Mouse (Mus musculus): ENCODE results near the gene Fbxl13.

Fbxl13 gene

DNA sequence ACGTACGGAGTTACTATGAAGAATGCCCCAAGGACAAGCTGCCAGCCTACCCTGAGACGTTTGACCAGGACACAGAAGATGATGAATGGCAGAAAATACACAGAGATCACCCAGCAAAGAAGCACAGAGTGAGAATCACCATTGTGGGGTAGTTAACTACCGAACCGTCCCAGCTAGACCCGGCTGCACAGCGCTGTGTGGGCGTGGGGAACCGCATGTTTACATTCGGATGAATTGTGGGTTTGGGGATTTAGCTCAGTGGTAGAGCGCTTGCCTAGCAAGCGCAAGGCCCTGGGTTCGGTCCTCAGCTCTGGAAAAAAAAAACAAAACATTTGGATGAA lies 70.3 kb downstream of the Fbxl13 start:
- in situ Hi-C loops (cut with MboI, MseI), result no loop called here

DNA sequence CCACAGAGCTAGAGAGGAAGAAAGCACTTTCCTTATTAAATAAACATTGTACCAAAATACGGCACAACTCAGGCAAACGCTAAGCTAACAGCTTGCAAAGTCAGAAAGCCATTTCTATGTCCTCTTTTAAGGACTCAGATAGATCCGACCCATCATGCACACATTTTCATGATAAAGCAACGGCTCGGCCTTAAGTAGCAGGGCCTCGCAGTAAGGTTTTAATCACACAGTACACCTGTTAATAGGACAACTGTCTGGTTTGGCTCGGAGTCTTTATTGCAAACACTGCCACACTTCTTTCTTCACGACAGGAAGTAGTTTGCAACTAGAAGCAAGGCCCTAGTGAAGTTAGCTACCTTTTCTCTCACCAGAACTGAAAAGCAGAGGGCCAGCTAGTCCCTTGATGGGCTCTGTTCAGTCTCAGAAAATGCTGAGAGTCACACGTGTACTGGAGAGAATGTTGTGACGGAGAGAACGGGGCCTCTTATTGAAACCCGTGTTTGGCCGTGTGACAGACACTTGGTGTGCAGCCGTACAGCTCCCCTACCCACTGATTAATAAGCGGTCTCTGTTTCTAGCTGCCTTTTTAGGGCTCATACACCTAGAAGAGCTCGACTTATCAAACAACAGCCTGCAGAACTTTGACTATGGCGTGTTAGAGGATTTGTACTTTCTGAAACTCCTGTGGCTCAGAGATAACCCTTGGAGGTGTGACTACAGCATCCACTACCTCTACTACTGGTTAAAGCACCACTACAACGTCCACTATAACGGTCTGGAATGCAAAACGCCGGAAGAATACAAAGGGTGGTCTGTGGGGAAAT lies 70.8 kb downstream of the Fbxl13 start:
- in situ Hi-C loops (cut with MboI, MseI), result no loop called here

DNA sequence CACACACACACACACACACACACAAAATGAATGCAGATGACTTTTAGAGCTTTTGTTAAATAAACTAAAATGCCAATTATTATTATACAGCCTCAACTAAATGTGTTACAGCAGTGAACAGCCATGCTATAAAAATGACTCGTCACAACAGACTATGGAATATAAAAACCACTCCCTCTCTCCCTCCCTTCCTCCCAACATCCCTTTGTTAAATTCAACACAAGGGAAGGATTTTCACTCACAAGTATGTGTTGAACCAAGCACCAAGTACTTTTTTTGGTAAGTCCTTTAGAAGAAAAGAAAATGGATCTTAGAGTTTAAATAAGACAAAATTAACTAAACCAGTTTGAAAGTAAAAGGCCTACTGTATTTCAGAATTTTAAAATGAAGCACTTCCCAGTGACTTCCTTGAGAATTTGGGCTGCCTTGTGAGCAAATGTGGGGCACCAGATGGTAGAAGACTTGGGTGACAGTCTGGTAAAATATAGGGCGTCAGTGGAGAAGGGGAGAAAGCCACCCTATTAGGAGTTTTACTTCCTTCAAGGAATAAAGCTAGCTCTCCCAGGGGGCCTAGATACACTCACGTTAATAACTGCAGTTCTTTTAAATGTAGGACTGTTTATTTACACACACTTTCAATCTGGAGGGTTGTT lies 72.5 kb downstream of the Fbxl13 start:
- in situ Hi-C loops (cut with MboI, MseI), result no loop called here

DNA sequence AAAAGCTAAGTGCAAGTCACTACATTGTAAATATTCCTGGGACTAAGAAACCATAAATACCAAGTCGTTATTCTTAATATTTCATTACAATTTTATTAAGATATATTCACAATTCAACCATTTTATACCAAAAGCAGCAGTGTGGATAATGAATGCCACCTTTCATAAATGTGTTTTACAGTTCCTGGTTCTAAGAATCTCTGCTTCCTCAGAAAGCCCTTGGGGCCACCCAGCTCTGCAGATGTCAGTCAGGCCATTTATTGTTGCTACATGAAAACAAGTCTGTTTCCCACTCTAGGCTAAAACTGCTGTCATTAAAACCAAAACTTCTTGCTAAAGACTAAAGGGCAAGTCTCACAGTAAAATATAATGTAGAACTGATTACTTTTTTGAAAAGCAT lies 77.7 kb downstream of the Fbxl13 start:
- in situ Hi-C loops (cut with MboI, MseI), result no loop called here

DNA sequence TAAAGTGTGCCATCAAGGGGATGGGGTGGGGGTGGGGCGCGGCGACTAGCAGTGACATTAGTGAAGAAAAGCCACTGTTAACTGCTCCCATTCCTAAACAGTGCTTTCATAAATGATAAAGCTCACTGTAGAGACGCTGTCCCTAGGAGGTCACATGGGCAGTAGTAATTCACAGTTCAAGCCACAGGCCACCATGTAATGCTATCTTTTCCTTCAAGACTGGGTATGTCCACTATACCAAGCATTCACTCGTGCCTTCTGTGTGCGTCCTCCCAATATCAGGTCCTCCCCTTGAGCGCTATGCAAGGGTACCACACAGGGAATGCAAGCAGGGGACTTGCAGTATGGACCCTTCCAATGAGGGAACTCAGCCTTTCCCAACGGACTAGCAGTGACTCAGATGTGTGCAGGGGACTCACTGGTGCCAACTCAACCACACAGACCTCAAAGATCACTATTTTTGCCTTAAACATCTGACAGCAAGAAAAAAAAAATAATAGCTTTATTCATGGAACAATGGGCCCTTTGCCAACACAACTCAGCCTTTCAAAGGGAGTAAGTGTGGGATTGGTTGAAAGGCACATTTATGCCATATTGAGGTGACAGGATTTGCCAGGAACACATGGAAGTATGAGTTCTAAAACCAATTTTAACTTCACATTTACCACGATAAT lies 79.9 kb downstream of the Fbxl13 start:
- in situ Hi-C loops (cut with MboI, MseI), result no loop called here

DNA sequence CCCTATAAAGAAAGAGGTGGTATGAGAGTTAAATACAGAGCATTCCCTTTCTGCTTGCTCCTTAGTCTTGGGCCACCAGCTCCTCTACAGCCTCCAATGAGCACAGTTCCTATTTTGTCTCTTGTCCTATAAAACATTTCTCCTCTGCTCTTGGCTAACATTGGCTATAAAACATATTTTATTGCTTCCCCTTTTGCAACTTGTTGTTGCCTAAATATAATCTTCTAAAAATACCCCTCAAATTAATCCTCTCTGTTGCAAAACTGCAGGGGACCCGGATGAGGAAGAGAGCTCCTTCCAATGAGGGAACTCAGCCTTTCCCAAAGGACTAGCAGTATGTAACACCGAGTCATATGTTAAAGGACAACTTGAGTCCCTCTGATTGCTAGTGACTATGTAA lies 81.5 kb downstream of the Fbxl13 start:
- in situ Hi-C loops (cut with MboI, MseI), result no loop called here

DNA sequence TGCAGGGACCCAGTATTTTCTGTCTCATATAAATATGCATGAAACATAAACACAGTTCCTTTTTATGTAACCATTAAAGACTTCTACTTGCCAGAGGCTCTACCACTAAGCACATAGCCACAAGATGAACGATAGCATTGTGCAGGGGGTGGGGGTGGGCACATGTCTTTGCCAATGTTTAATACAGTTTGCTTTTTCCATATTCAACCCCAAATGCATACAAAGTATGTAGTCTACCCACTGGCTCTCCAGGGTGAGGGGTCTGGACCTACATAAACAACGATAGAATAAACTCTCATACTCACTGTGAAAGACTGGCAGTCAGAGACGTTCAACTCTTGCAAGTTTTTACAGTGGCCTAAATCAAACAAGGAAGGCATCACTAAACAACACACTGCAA lies 88.9 kb downstream of the Fbxl13 start:
- in situ Hi-C loops (cut with MboI, MseI), result no loop called here

DNA sequence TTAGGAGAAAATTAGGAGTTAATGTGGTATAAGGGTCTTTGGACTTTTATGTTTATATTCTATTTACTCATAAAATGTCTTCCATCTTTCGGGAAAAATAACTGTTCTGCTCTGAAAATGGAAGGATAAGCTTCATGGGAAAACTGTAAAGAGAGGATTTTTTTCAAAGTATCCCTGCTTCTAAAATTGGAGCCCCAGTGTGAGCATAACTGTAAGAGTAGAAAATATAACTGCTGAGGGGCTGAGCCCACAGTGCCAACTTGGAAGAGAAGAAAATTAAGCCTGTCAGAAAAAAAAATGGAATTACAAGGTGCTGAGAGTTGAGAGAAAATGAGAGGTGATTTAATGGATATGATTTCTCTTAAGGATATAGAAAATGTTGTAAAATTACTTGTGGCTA lies 90.7 kb downstream of the Fbxl13 start:
- in situ Hi-C loops (cut with MboI, MseI), result no loop called here

DNA sequence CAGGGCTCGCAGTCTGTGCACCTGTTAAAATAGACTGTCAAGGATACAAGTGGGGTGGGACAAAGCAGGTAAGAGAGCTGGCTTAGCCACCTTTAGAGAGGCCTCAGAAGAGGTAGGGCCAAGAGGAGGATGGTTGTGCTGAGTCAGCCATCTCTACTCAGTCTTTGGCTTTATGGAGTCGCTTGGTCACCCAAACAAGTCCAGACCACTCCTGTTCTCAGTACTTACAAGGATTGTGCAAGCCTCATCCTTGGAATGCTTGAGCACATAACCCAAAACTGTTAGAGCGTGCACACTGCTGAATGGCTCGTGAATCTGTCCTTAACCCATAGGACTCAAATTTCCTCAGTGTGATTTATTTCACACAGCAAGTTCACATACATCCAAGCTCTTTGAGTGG lies 91.7 kb downstream of the Fbxl13 start:
- in situ Hi-C loops (cut with MboI, MseI), result no loop called here

DNA sequence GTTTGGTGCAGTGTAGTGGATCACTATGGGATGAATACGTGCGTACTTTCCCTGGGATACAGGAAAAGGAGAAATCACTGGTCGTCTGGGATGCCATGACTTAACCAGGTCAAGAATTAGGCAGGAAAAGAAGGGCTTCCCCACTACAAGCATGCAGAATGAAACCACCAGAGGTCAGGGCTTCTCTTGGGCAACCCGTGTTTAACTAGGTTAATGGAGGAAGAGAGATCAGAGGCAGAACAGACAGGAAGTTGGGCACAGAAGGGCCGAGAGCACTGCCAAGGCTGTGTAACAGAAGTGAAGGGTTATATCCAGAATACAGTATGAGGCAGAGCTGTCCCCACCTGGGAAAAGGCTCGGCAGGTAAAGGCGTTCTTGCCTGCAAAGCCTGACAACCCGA lies 98.4 kb downstream of the Fbxl13 start:
- in situ Hi-C loops (cut with MboI, MseI), result no loop called here

DNA sequence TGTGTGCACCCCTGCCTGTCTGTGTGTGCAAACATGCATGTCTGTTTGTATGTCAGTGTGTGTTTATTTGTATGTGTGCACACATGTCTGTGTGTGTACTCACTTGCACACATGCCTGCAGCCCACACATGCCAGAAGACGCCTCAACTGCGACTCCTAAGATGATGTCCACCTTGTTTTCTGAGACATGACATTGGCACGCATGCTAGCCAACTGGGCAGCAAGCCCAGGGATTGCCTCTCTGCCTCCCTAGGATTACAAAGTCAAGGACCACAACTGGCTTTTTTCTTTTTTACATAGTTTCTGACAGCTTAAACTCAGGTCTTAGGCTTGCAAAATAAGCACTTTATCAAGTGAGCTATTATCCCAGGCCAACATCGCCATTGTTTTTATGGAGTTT lies 99.6 kb downstream of the Fbxl13 start:
- in situ Hi-C loops (cut with MboI, MseI), result no loop called here

DNA sequence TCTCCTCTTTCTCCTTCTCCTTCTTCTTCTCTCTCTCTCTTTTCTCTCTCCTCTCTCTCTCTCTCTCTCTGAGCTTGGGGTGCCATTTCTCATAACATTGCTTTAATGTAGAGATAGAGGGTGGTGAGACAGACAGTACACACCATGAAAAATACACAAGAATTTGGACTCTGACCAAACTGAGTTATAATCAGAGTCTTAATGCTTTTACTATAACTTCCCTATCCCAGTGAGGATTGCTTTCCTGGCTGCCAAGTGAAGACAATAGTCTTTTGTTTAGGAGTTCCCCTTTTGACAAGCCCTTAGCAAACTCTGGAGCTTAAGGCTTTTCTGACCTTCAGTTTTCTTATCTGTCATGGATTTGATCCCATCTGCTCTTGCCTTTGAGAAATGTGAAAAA lies 100.2 kb downstream of the Fbxl13 start:
- in situ Hi-C loops (cut with MboI, MseI), result no loop called here

DNA sequence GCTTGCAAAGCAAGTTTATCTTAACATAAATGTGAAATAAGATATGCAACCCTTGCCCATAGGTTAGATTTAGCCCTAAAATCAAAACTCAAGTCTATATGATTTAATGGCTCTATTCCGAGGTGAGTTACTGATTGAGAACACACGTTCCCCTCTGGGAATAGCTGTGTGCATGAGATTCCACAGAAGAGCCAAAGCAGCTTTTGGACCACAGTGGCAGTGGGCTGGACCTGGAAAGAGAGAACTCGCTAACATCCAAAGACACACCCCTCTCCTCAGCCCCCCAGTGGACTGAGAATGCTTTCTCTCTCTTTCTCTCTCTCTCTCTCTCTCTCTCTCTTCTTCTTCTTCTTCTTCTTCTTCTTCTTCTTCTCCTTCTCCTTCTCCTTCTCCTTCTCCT lies 100.6 kb downstream of the Fbxl13 start:
- in situ Hi-C loops (cut with MboI, MseI), result no loop called here

DNA sequence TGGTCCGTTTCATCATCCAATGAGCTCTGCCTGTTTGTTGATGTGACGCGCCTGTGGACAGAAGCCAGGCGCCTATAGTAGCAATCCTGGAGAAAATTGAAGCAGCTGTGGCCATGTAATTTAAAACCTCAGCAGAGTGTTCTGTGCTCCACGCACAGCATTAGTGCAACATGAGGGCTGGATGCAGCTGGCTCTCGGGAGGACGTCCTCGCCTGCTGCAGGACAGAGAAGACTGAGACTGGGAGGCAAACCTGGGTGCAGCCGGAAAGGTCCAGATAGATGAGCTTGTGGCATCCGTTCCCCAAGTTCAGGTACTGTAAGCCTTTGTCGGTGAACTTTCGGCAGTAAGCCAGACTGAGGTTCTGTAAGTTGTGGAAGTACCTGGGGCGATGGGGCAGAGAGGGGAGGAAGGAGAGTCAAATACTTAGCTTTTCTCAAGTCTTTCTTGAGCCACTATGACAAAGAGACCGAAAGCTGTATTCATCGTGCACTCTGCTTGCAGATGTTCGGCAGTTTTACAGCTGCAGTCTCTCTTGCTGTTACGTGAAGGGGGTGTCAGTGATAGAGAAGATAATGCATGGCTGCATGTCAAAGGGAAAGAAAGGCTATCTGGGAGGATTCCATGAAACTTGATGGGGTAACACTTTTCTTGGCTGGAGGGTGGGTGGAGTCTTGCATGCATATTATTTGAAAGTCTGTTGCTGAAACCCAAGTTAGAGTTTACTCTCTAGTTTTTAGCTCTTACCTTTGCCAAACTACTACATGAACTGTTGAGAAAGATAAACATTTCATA lies 101.8 kb downstream of the Fbxl13 start, which contains the start of gene Lrrc17:
Gene Lrrc17, plus strand, starts transcription at position 151 of the 793 bp plus-strand sequence.
- in situ Hi-C loops (cut with MboI, MseI), result no loop called here

DNA sequence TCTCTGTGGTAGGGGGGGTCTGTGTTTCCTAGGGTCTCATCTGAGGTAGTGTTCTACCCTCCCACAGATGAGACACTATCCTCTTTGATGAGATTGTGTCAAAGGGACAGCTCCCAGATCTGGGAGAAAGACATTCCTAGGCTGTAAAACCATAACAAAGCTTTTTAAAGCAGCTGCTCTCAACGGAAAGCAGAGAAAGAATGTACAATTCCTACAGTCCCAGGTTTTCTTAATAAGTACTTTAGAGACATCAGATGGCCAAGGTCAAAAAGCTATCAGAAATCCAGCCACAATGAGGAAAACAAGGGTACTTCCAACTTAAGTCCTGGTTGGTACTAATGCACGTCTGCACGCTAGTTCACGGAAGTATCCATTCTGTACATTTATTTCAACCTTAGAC lies 103.2 kb downstream of the Fbxl13 start:
- in situ Hi-C loops (cut with MboI, MseI), result no loop called here

DNA sequence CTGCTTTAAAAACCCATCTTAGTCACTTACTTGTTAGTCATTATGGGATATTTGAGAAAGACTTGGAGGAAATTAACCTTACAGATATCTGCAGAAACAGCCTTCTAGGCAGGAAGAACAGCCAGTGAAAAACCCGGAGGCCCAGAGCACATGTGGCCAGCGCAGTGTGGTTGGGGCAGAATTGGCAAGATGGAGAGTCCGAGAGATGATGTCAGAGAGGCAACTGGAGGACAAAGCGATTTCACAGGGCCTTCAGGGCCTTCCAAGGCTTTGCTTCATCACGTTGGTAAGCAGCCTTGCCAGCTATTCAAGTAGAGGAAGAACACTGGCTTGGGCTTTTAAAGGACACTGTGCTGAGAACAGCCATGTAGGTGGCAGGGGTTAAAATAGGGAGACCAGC lies 112.5 kb downstream of the Fbxl13 start:
- in situ Hi-C loops (cut with MboI, MseI), result no loop called here

DNA sequence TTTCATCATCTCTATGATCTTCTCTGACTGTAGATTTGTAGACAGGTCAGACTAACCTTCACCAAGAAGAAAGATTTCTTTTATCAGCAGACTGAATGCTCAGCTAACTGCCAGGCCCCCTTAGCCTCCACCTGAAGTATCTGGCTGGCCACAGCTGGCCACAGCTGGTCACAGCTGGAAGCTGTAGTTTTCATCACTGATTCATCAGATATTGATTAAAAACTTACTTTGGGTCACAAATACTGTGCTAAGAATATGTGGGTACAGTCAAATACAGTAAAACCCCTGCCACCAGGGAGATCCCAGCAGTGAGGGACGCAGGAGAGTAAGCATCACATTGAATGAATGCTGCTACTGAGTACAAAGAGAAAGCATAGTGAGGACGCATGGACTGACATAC lies 113.3 kb downstream of the Fbxl13 start:
- in situ Hi-C loops (cut with MboI, MseI), result no loop called here

DNA sequence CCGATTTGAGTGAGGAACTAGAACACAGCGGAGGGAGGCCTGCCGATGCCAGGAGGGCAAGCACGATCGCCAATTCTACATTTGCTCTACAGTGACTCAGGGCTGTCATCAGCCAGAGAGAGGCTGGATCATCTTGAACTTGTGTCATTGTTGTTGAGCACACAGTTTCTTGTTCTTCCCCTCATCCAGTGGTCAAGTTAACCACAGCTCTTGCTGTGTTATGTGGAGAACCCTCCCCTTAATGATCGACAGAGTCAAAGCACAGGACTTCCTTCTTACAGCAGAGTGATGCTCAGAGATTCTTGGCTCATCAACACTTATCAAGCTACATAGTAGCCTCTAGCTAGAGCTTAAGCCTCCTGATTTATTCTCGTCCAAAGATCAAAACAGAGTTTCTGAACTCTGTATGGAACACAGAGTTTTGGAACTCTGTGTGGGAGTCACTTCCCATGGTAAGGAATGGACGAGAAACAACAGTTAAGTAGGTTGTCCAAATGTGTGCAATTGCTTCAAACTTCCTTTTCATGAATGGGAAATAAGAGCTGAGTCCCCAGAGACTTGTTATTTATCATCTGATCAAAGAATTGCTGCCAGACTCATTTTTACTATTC lies 116.2 kb downstream of the Fbxl13 start:
- in situ Hi-C loops (cut with MboI, MseI), result no loop called here

DNA sequence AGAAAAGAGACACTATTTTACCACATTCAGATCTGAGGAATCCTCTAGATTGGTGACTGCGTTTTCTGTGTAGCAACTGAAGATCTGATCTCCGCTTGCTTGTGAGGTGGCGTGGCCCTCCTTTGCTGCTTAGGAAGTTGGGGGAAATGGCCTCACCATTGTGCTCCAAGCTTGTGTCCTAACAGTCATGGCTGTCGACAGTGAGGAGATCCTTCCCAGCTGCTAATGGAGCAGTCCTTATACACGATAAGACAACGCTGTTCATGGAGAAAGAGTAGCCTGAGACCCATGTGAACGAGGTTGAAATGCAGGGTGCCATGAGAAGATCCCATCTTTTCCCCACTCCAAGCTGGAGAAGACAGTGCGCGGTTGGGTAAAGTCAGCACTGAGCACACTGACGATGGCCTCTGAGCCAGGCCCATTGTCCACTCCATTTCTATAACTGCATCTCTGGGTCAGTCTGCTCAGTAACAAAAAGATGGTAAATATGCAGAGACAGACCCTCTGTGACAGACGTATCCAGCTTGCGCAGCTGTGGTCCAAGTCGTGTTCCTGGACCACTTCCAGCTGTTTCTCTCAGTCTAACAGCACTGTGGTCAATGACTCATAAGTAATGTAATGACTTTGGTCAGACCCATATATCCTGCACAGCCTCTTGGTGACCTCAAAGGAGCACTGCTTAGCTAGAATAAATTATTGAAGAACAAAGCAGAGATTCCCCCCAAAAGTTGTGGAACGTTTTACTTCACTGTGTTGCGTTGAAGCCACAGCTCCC lies 117.2 kb downstream of the Fbxl13 start:
- in situ Hi-C loops (cut with MboI, MseI), result no loop called here

DNA sequence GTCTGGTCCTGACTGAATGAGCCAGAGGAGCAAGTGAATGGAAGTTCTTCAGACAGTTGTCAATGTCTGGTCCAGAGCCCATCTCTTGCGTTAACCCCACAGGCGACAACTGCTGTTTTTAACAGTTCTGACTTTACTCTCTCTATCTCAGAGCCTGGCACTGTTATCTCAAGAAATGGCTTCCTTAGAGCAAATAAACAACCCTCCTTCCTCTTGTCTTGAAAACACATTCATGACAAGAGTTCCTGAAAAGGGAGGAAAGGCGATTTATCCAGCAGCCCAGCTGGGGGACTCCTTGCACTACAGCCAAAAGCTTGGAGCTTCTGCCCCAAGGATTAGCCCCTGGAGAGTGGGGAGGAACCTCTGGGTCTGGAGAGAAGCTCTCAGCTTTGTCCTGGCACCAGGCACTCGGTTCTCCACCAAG lies 117.9 kb downstream of the Fbxl13 start:
- in situ Hi-C loops (cut with MboI, MseI), result no loop called here
